Mouse (Mus musculus) left cerebral cortex, postnatal 36 days (tissue): ENCODE measurements around the gene Cdkal1. TPM values are rescaled to one million over a fixed set of nuclear protein-coding genes. Genes with fewer than 3 reads are reported as not detected.

ENCODE experiments used
- DNase-seq, 2 experiments: peaks; one replicate each; pipeline ENCODE4 v3.0.0; 2021 to 2022; ENCODE audit warnings: low spot score in 2 of 2, mixed read lengths in 1 of 2
- intact Hi-C: fragments of 180-260 bp; cut with DNase I; formaldehyde crosslinking; loops from one replicate; pipeline ENCODE4 v1.15.1; 2025
- total RNA-seq, 2 experiments: library from RNA; stranded (reverse); gene quantifications; 2 replicates each; pipeline ENCODE4 v1.2.3; 2021

The Cdkal1 gene
- total RNA-seq, 2 experiments from 2014 or later: 20.7 to 22.7 TPM

- no peak for DNase-seq
- intact Hi-C loops: no loop called here
Observed at GRCm38 (mm10) chr13:29185545-29185944, 669.9 kb downstream of the Cdkal1 start.

GRCm38 (mm10) chr13:29184545-29184944 lies 670.9 kb downstream of the Cdkal1 start:
- DNase-seq: no peak
- intact Hi-C loops: no loop called here

GRCm38 (mm10) chr13:29179861-29180260 lies 675.6 kb downstream of the Cdkal1 start:
- no peak for DNase-seq
- intact Hi-C loops: no loop called here

- DNase-seq: no peak
- intact Hi-C loops: no loop called here
Observed at GRCm38 (mm10) chr13:29179260-29179659, 676.2 kb downstream of the Cdkal1 start.

- no peak for DNase-seq
- intact Hi-C loops: no loop called here
Observed at GRCm38 (mm10) chr13:29177889-29178486, 677.5 kb downstream of the Cdkal1 start.

GRCm38 (mm10) chr13:29169356-29169755 lies 686.1 kb downstream of the Cdkal1 start:
- intact Hi-C loops: no loop called here
- DNase-seq: no peak

GRCm38 (mm10) chr13:29164845-29165524 lies 690.5 kb downstream of the Cdkal1 start:
- intact Hi-C loops: no loop called here
- DNase-seq: no peak

GRCm38 (mm10) chr13:29162867-29163514 lies 692.5 kb downstream of the Cdkal1 start:
- DNase-seq: no peak
- intact Hi-C loops: no loop called here

GRCm38 (mm10) chr13:29162444-29162843 lies 693.0 kb downstream of the Cdkal1 start:
- DNase-seq: no peak
- intact Hi-C loops: no loop called here

GRCm38 (mm10) chr13:29161436-29161835 lies 694.0 kb downstream of the Cdkal1 start:
- DNase-seq: no peak
- intact Hi-C loops: no loop called here

- DNase-seq: no peak
- intact Hi-C loops: no loop called here
Observed at GRCm38 (mm10) chr13:29156703-29157102, 698.8 kb downstream of the Cdkal1 start.

GRCm38 (mm10) chr13:29155297-29155696 lies 700.2 kb downstream of the Cdkal1 start:
- intact Hi-C loops: no loop called here
- no peak for DNase-seq

GRCm38 (mm10) chr13:29150120-29150519 lies 705.4 kb downstream of the Cdkal1 start:
- intact Hi-C loops: no loop called here
- no peak for DNase-seq

- no peak for DNase-seq
- intact Hi-C loops: no loop called here
Observed at GRCm38 (mm10) chr13:29149404-29149803, 706.1 kb downstream of the Cdkal1 start.

GRCm38 (mm10) chr13:29148616-29149015 lies 706.9 kb downstream of the Cdkal1 start:
- intact Hi-C loops: no loop called here
- DNase-seq: no peak

Other genes starting within 250 kb of the Cdkal1 start
- gene E2f3, start 130.4 kb upstream of the Cdkal1 start, total RNA-seq: 10 to 100 TPM; 18.7 to 18.8 TPM